Mouse (Mus musculus): ENCODE data around the gene Col8a2. TPM values are rescaled to one million over a fixed set of nuclear protein-coding genes. Genes with fewer than 3 reads are reported as not detected.

The Col8a2 gene
- not detected for polyA plus RNA-seq (2017; shearing (Covaris generic))

GRCm38 (mm10) chr4:126286492-126286891 lies at the start of gene Col8a2:
Gene Col8a2, plus strand, starts transcription at chr4:126286793.

DNA sequence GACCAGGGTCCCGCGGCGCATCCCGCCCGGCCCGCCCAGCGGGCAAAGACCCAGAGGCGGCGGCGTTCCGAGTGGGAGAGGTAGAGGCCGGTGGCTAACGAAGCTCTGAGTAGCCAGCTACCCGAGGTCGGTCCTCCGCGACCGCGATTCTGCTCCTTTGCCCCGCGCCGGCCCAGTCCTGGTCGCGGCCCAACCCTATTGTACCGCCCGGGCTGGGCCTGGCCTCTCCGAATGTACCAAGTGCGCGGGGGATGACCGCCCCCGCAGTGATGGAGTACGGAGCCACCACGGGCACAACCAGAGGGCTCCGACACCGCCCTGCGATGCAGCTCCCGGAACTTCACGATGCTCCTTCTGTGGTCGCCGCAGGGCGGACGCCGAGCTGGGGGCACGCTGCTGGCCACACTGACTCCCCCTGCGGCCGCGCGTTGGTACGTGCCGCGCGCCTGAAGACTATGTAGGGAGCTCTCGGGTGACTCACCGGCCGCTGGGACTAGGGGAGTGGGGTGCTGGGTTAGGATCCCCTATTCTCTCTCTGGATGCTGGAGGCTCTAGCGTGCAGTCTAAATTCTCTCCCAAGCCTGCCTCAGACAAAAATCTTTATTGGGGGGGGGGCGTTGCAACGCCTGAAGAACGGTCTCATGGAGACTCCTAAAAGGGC lies 30.3 kb upstream of the Col8a2 start, which contains the start of gene Map7d1:
TSS of gene Map7d1 (minus strand) at position 213 of the 661 bp plus-strand sequence.

DNA sequence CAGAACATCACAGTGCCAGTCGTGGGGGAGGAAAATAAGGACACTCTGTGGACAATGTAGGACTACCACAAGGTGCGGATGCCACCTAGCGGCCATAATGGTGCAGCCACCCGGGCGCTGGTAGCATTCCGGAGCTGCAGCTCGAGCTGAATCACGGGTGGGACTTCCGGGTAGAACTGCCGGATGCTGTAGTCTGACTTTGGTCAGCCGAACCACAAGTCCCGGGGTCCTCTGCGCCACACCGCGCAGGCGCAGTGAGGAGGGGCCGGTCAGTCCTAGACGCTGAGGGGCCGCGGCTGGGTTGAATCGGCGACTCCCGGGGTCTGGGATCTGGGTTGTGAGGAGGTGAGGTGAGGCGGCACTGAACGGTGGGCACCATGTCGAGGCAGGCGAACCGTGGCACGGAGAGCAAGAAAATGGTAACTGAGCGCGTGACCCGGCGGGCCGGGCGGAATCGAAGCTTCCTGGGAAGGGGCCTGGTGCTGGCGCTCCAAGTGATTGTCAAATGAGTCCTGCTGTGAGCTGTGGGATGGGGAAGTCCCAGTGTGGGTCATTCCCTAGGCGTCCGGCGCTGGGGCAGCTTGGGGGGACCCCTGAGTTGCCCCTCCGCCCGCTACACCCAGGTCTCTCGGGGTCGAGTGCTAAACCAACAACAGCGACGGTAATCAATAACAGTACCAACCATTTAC lies 24.3 kb upstream of the Col8a2 start, which contains the start of gene Trappc3:
TSS of gene Trappc3 (plus strand) at position 207 of the 689 bp plus-strand sequence.

DNA sequence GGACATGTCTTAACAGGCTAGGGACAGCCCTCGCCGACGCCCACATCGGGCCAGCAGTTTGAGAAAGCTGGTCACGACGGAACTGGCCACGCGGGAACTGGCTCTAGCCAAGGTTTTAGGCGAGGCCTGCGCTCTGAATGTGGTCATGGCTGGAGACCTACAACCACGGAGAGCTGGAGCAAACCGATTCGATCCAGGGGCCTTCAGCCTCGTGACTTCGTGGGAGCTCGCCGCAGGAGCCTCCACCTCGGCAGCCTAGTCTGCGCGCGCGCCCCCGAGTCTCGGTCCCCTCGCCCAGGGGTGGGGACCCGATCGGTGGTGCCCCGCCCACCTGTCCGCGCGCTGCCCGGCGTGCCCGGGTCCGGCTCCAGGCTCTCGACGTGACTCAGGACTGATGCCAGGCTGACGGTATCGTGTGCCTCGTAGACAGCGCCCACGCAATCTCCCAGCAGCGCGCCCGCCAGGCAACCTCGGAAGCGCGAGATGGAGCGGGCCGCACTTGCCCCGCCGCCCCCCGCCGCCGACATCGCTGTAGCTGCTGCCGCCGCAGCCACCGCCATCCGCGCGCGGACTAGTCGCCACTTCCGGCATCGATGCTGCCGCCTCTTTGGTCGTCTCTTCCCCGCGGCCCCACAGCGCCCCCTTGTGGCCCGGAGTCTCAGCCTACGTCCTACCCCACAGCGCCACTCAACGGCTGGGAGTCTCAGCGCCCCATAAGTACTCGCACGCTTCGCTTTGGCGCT lies 34.7 kb downstream of the Col8a2 start, which contains the start of gene Adprhl2:
TSS of gene Adprhl2 (minus strand) at position 593 of the 743 bp plus-strand sequence.

GRCm38 (mm10) chr4:126325281-126325861 lies 38.8 kb downstream of the Col8a2 start, which contains the start of gene Tekt2:
Gene Tekt2, minus strand, starts transcription at chr4:126325688.

Other genes starting within 250 kb of the Col8a2 start
- gene Mrps15, start 239.9 kb upstream of the Col8a2 start, polyA plus RNA-seq (2017; shearing (Covaris generic)), result 79.9 TPM
- gene Oscp1, start 228.2 kb upstream of the Col8a2 start, polyA plus RNA-seq (2017; shearing (Covaris generic)), result 2.0 TPM
- 77.9 TPM for gene Lsm10, start 190.2 kb upstream of the Col8a2 start, polyA plus RNA-seq (2017; shearing (Covaris generic))
- 18.2 TPM for gene Stk40, start 182.8 kb upstream of the Col8a2 start, polyA plus RNA-seq (2017; shearing (Covaris generic))
- gene Eva1b, start 139.0 kb upstream of the Col8a2 start, polyA plus RNA-seq (2017; shearing (Covaris generic)), result 38.4 TPM
- gene Sh3d21, start 123.3 kb upstream of the Col8a2 start, polyA plus RNA-seq (2017; shearing (Covaris generic)), result 1.1 TPM
- 263 TPM for gene Thrap3, start 84.0 kb upstream of the Col8a2 start, polyA plus RNA-seq (2017; shearing (Covaris generic))
- 3.7 TPM for gene Map7d1, start 30.4 kb upstream of the Col8a2 start, polyA plus RNA-seq (2017; shearing (Covaris generic))
- 112 TPM for gene Trappc3, start 24.5 kb upstream of the Col8a2 start, polyA plus RNA-seq (2017; shearing (Covaris generic))
- gene Adprhl2, start 34.9 kb downstream of the Col8a2 start, polyA plus RNA-seq (2017; shearing (Covaris generic)), result 29.0 TPM
- gene Tekt2, start 38.9 kb downstream of the Col8a2 start, polyA plus RNA-seq (2017; shearing (Covaris generic)), result not detected
- 31.8 TPM for gene Ago3, start 142.8 kb downstream of the Col8a2 start, polyA plus RNA-seq (2017; shearing (Covaris generic))
- 4.5 TPM for gene Ago1, start 181.8 kb downstream of the Col8a2 start, polyA plus RNA-seq (2017; shearing (Covaris generic))
- gene Ago4, start 246.7 kb downstream of the Col8a2 start, polyA plus RNA-seq (2017; shearing (Covaris generic)), result 0.06 TPM

Measured in inflammation-experienced regulatory T-cells, adult 16 weeks (primary cell).